Mouse (Mus musculus) heart, postnatal 0 days (tissue): ENCODE measurements at regions not wholly inside any gene's neighbourhood (a gene's known extent, or its start where the extent isn't known, plus 50 kb on each side); places are given as distances from the start of the nearest gene placed in this dataset.

Experiments
- CTCF ChIP-seq: IDR thresholded peaks from 2 replicates; pipeline ENCODE4 v1.5.1; 2016; ENCODE audit warnings: antibody characterized with exemption, control low read depth, low read depth
- EP300 ChIP-seq: IDR thresholded peaks from 2 replicates; pipeline ENCODE4 v1.6.1; 2016; ENCODE audit warnings: antibody characterized with exemption, low read depth

GRCm38 (mm10) chr15:10898715-10899486 is 53.2 kb upstream of the C1qtnf3 start:
- TF ChIP-seq CTCF (no peak), EP300 (no peak)
